Mouse (Mus musculus) neural tube, embryonic 14.5 days (tissue): ENCODE measurements around the gene Ppp1r10. TPM values are rescaled to one million over a fixed set of nuclear protein-coding genes. Genes with fewer than 3 reads are reported as not detected.
"Not testable (repeated sequence)": the region's sequence is repeated elsewhere in the genome, so short reads cannot be mapped to it uniquely, and the experiment has no call there.

ENCODE experiments used
- ATAC-seq: fragments of 200-750 bp; cut with Nextera tagmentation; 2 replicates; pipeline ENCODE4 v1.8.0; 2017; ENCODE audit warnings: low read depth, mild to moderate bottlenecking, moderate TSS enrichment, moderate library complexity
- H3K27ac ChIP-seq: fragments of 300-500 bp; sonication (generic); 2 replicates; pipeline ENCODE4 v1.5.1; 2014; ENCODE audit warnings: low read depth, mild to moderate bottlenecking, control low read depth, low read length, moderate library complexity, mixed read lengths
- H3K27me3 ChIP-seq: fragments of 300-500 bp; sonication (generic); 2 replicates; pipeline ENCODE4 v1.6.1; 2014; ENCODE audit warnings: low read length; ENCODE audit not compliant: control insufficient read depth, insufficient read depth
- H3K36me3 ChIP-seq: fragments of 300-500 bp; sonication (generic); 2 replicates; pipeline ENCODE4 v1.6.1; 2014; ENCODE audit warnings: low read length, mixed read lengths; ENCODE audit not compliant: control insufficient read depth, insufficient read depth
- H3K4me1 ChIP-seq: fragments of 300-500 bp; sonication (generic); 2 replicates; pipeline ENCODE4 v1.6.1; 2014; ENCODE audit warnings: low read length; ENCODE audit not compliant: control insufficient read depth, insufficient read depth
- H3K4me2 ChIP-seq: fragments of 300-500 bp; sonication (generic); 2 replicates; pipeline ENCODE4 v1.6.1; 2014; ENCODE audit warnings: mild to moderate bottlenecking, low read depth, low read length, control low read depth
- H3K4me3 ChIP-seq: fragments of 300-500 bp; sonication (generic); 2 replicates; pipeline ENCODE4 v1.5.1; 2014; ENCODE audit warnings: low read depth, low read length, control low read depth, mixed read lengths
- H3K9ac ChIP-seq: fragments of 300-500 bp; sonication (generic); replicated peaks from 2 replicates; pipeline ENCODE4 v1.6.1; 2014; ENCODE audit warnings: low read depth, mild to moderate bottlenecking, control low read depth, low read length, mixed read lengths
- H3K9me3 ChIP-seq: fragments of 300-500 bp; sonication (generic); 2 replicates; pipeline ENCODE4 v1.6.1; 2016; ENCODE audit warnings: low read length; ENCODE audit not compliant: control insufficient read depth
- WGBS: fragments of 180-500 bp; shearing (Covaris S2); extraction: QIAGEN DNeasy Blood & Tissue Kit; methylation state at CpG from one replicate; pipeline ENCODE4 v1.1.7; 2014; 5-methylcytosine and 5-hydroxymethylcytosine counted together
- polyA plus RNA-seq: library from polyadenylated mRNA; unstranded; fragments of >200 nt; fragmentation: Nextera tagmentation; extraction: Ambion mirVana; gene quantifications from 2 replicates; pipeline ENCODE4 v1.2.1, GENCODE M21; 2014

The Ppp1r10 gene
- polyA plus RNA-seq, 1 experiment from 2014 or later, result 31.9 TPM

DNA sequence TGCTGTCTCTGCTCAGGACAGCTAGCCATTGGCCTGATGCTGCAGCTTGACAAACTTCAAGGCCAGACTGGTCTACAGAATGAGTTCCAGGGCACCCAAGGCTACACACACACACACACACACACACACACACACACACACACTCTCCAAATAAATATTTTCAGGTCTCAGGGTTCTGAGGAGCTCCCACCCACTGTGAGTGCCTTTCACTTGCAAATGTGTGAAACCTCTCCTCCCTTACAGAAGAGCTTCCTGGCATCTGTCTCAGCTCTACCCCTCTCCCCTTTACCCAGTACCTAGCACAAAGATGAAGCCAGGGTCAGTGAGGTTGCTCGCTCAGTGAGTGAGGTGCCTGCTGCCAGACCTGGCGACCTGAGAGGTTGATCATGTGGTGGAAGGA is 22.9 kb downstream of the Ppp1r10 start:
- Histone ChIP-seq H3K9ac (no peak overlapping the region), H3K4me3 (no peak overlapping the region), H3K27ac (no peak overlapping the region), H3K9me3 (no peaks in the 10 kb centered on the region), H3K27me3 (no peaks in the 10 kb centered on the region), H3K4me1 (no peaks in the 10 kb centered on the region), H3K36me3 (no peaks in the 10 kb centered on the region), H3K4me2 (no peak overlapping the region)
- ATAC-seq, result no peak
- WGBS, result 66% methylated on average over 2 of the region's 2 CpGs

DNA sequence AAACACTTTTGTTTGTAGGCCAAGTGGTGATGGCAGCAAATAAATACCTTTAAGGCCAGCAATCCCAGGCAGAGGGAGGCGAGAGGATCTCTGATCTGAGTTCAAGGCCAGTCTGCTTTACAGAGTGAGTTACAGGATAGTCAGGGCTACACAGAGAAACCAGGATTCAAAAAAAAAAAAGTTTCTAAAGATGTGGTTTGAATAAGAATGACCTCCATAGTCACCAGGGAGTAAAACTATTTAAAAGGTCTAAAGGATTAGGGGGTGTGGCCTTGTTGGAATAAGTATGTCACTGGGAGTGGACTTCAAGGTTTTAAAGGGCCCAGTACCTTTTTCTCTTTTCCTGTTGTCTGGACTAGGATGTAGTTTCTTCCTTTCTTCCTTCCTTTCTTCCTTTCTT is 23.7 kb downstream of the Ppp1r10 start:
- H3K27ac ChIP-seq, result no peak overlapping the region
- H3K4me2 ChIP-seq, result no peak overlapping the region
- H3K36me3 ChIP-seq, result no peaks in the 10 kb centered on the region
- H3K4me3 ChIP-seq, result no peak overlapping the region
- no peaks in the 10 kb centered on the region for H3K9me3 ChIP-seq
- no peak for ATAC-seq
- H3K4me1 ChIP-seq, result no peaks in the 10 kb centered on the region
- no peaks in the 10 kb centered on the region for H3K27me3 ChIP-seq
- H3K9ac ChIP-seq, result no peak overlapping the region
- WGBS, result 49% methylated on average over 1 of the region's 1 CpGs

DNA sequence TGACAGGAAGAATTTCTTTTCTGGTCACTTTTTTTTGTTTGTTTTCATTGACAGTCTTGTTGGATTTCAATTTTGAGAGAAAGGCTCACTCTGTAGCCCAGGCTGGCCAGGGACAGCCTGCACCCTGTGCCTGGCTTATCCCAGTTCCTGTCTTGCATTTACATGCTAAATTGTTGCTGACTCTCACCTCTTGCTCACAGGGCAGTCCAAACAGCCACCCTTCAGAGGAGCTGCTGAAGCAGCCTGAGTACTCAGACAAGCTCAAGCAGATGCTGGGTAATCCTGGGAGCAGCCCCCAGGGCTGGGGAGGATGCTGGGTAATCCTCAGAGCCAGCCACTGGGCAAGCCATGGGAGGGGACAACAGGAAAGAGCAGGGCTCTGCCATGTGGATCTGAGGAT is 34.7 kb downstream of the Ppp1r10 start:
- H3K4me2 ChIP-seq, H3K27ac ChIP-seq, H3K27me3 ChIP-seq, H3K4me3 ChIP-seq, H3K9me3 ChIP-seq, H3K36me3 ChIP-seq, H3K9ac ChIP-seq, H3K4me1 ChIP-seq, ATAC-seq: not testable (repeated sequence)

DNA sequence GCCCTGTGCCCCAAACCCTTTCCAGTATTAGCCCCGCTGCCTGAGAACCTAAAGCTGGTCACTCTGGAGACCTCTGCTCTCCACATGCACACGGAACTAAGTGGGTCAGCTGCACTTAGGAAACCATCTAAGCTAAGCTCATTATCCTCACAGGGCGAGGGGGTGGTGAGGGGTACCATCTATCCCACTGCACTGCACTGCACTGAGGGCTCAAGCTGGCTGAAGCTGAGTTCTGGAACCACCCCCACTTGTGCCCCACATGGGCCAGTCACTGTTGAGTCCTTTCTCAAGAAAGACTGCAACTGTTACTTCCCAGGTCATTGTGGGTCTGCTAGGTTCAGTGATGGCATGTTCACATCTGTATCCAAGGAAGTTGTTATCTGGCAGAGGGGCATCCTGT is 36.3 kb downstream of the Ppp1r10 start:
- ATAC-seq, H3K27ac ChIP-seq, H3K9me3 ChIP-seq, H3K4me2 ChIP-seq, H3K27me3 ChIP-seq, H3K9ac ChIP-seq, H3K4me3 ChIP-seq, H3K4me1 ChIP-seq: not testable (repeated sequence)
- WGBS, result 83% methylated on average over 2 of the region's 3 CpGs
- peaks cover 14% of the 10 kb centered on the region for H3K36me3 ChIP-seq

DNA sequence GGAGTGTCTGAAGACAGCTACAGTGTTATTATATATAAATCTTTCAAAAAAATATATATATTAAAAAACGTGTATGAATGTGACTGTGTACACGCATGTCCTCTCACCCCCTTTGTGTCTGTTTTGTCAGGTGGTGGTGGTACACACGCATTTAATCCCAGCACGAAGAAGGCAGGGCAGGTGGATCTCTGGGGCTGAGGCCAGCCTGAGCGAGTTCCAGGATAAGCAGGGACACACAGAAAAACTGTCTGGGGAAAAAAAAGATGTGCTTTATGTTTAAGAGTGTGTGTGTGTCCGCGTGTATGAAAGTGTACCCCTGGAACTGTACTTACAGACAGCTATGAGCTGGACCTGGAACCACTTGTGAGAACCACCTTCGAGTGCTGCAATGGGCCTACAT is 38.4 kb downstream of the Ppp1r10 start:
- no peak overlapping the region for H3K4me2 ChIP-seq
- H3K9ac ChIP-seq, result no peak overlapping the region
- no peak overlapping the region for H3K4me3 ChIP-seq
- H3K36me3 ChIP-seq, result peaks cover 35% of the 10 kb centered on the region
- no peak for ATAC-seq
- no peaks in the 10 kb centered on the region for H3K4me1 ChIP-seq
- 80% methylated on average over 8 of the region's 8 CpGs for WGBS
- H3K9me3 ChIP-seq, result no peaks in the 10 kb centered on the region
- no peak overlapping the region for H3K27ac ChIP-seq
- no peaks in the 10 kb centered on the region for H3K27me3 ChIP-seq

DNA sequence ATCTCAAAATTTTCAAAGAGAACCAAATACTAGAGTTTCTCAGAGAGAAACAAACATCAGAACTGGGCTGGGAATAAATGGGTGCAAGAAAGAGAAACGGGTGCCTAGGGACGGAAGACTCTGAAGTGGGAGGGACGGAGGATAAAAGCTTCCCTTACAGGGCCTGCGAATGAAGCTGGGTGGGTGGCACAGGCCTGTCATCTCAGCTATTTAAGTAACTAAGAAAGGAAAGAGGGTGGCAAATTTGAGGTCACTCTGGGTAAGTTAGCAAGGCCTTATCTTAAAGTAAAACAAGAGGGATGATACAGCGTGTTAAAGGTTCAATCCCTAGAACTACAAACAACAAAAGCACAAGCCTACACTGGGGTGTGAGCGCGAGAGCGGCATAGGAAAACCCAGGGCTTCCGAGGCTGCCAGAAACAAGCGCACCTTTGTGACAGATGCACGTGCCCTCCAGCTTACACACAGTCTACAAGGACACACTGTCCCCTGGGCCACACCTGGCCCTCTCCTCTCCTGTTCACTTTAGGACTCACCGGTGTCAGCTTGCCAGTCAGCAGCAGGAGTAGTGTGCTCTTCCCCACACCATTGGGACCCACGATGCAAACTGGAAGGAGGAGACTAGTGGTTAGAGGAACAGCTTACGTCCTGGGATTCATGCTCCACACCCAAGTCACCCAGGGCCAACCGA is 42.4 kb downstream of the Ppp1r10 start:
- Histone ChIP-seq H3K4me2 (no peak overlapping the region), H3K9me3 (no peaks in the 10 kb centered on the region), H3K9ac (no peak overlapping the region), H3K4me1 (no peaks in the 10 kb centered on the region), H3K27me3 (no peaks in the 10 kb centered on the region), H3K4me3 (no peak overlapping the region), H3K36me3 (peaks cover 72% of the 10 kb centered on the region), H3K27ac (no peak overlapping the region)
- 97% methylated on average over 15 of the region's 15 CpGs for WGBS
- ATAC-seq, result no peak

DNA sequence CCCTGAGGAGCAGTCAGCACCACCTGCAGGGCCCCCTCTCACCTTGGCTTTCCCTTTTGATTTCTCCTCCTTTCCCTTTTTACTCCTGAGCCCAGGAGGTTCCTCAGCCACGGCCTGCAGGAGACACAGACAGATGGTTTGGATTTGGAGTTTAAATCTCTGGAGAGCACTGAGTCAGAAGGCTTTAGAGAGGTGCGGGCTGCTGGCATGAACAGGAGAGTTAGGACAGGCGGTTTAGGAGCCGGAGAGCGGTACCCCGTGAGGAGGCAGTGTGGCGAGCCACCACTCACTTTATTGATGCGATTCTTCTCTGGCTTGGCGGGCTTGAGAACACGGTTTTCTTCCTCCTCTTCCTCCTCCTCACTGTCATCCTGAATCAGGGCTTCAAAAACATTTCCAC is 47.0 kb downstream of the Ppp1r10 start:
- peaks cover 2% of the 10 kb centered on the region; the same call in 1 of the 2 replicates for H3K4me1 ChIP-seq
- H3K36me3 ChIP-seq, result peaks cover 54% of the 10 kb centered on the region
- no peak overlapping the region for H3K9ac ChIP-seq
- no peaks in the 10 kb centered on the region for H3K27me3 ChIP-seq
- ATAC-seq, result no peak
- H3K4me3 ChIP-seq, result no peak overlapping the region
- no peak overlapping the region for H3K4me2 ChIP-seq
- H3K9me3 ChIP-seq, result no peaks in the 10 kb centered on the region
- 95% methylated on average over 10 of the region's 10 CpGs for WGBS
- no peak overlapping the region for H3K27ac ChIP-seq

DNA sequence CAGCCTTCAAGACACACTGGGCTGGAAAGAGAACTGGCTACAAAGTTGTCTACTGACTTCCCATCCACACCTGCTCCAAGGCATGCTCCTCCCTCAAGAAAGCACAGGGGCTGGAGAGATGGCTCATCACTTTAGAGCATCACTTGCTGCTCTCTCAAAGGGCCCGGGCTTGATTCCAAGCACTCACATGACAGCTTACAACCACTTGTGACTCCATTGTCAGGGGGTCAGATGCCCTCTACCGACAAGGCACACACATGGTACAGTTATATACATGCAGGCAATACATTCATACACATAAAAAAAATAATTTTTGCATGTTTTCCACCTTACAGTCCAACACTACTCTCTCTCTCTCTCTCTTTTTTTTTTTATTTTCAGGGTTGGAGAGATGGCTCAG is 51.4 kb downstream of the Ppp1r10 start:
- Histone ChIP-seq H3K9me3 (no peaks in the 10 kb centered on the region), H3K9ac (no peak overlapping the region), H3K4me1 (peaks cover 13% of the 10 kb centered on the region), H3K27ac (no peak overlapping the region), H3K27me3 (no peaks in the 10 kb centered on the region), H3K4me2 (no peak overlapping the region), H3K36me3 (peaks cover 17% of the 10 kb centered on the region), H3K4me3 (no peak overlapping the region)
- ATAC-seq, result no peak
- 90% methylated on average over 2 of the region's 2 CpGs for WGBS

DNA sequence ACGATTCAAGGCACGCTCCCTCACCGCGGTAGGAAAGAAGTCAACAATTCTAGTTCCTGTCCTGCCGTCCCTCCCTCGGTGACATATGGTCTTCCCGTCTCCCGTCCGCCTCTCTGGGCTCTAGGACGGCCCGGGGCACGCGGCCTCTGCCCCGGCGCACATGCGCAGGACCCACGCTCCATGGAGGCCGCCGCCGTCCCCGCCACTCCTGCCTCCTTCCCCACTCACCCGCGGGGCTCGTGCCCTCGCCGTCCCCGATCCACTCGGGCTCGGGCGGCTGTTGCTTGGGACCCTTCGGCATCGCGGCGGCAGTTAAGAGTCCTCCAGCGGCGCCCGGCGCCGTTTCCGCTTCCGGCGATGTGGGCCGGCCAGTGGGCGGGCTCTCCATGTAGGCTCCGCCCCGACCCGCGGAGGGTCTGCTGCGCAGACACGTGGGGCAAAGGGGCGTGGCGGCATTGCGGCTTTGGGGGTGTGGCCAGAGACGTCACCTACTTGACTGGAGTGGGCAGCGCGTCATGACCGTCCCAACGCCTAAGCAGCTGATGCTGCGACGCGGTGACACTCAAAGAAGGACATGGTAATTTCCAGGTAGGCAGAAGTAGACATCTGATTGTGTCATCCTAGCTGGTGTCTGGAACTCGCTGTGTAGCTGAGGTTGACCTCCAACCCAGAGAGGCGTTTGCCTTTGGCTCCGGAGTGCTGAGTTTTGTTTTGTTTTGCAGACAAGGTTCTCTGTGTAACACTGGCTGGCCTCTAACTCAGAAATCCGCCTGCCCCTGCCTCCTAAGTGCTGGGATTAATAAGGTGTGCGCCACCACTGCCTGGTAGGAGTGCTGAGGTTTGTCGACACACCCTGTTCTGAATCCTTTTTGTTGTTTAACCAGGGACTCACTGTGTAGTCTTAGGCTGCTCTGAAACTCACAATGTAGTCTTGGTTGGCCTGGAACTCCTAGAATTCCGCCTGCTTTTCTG is 53.5 kb downstream of the Ppp1r10 start, which contains the start of gene Abcf1:
Gene Abcf1, minus strand, starts transcription at position 344 of the 972 bp plus-strand sequence.
- peak; percentile 96 for ATAC-seq
- peak within 1 kb of the TSS; percentile 69 for H3K27ac ChIP-seq
- H3K36me3 ChIP-seq, result peaks cover 11% of the 10 kb centered on the region; the same call in 1 of the 2 replicates
- H3K4me3 ChIP-seq, result peak within 1 kb of the TSS; percentile 88
- no peaks in the 10 kb centered on the region for H3K27me3 ChIP-seq
- peak within 1 kb of the TSS; percentile 47 for H3K9ac ChIP-seq
- WGBS, result under 1% methylated on average over 68 of the region's 68 CpGs
- peaks cover 13% of the 10 kb centered on the region for H3K4me1 ChIP-seq
- H3K4me2 ChIP-seq, result peak within 1 kb of the TSS; percentile 85
- H3K9me3 ChIP-seq, result no peaks in the 10 kb centered on the region
